Mouse (Mus musculus): ENCODE data around the gene Ccdc85c.

- TF ChIP-seq POLR2A (IDR thresholded peaks at IDR 0.05; ENCODE audit: extremely low read depth, insufficient read depth, low read length) (no peak), CTCF (IDR thresholded peaks at IDR 0.05; ENCODE audit: extremely low read depth, insufficient read depth, low read length) (no peak)
Measured at GRCm38 (mm10) chr12:108310456-108311027, 35.3 kb upstream of the Ccdc85c start.
